Mouse (Mus musculus): ENCODE measurements around the gene Epha7. TPM values are rescaled to one million over a fixed set of nuclear protein-coding genes. Genes with fewer than 3 reads are reported as not detected.

Gene Epha7
- polyA plus RNA-seq, 3 experiments from 2014 or later = 0.05 to 0.08 TPM; not detected in 1

DNA sequence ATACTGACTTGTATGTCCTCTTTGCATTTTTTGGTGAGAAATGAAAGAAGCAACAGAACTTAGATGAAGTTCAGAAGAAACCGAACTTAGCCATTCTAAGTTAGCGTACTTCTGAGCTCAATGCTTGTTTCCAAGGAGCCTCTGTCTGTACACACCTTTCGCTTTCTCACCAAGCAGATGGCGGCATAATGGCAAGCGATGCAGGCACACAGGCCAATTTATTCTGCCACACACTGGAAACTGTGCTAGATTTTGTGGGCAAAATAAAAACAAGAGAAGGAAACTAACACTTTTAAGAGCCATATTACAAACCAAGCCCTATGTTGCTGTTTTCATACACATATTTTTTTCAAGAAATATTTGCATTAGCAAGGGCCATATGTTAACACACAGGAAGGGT, 88.6 kb downstream of the Epha7 start:
- ATAC-seq = no peak

DNA sequence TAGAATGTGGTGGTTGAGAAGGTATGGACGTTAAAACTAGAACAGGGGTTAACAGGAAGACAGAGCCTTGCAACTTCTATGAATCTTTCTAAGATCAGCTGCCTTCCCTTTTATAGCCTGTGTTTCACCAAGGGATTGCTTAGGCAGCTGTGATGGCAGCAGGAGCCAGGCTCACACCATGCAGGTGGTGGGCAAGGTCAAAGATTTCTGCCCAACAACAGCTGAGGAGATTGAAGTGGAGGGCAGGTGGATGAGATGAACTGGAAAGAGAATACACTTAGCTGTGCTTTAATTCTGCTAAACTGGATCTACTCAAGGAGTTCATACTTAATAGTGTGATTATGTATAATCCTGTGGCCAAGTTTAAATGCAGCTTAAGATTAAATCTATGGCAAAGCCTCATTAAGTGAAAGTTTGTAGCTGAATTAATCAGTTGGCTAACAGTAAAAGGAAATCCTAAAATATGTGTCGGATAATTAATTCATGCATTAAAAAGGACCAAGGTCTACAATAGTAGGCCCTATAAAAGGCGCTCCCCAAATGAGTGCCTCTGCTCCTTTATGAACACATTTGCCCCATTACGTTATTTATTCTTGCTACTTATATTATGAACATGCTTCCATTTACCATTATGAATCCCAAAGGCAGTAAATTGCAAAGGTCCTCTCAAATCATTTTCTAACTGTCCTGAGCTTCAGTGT, 89.2 kb downstream of the Epha7 start:
- ATAC-seq = no peak

DNA sequence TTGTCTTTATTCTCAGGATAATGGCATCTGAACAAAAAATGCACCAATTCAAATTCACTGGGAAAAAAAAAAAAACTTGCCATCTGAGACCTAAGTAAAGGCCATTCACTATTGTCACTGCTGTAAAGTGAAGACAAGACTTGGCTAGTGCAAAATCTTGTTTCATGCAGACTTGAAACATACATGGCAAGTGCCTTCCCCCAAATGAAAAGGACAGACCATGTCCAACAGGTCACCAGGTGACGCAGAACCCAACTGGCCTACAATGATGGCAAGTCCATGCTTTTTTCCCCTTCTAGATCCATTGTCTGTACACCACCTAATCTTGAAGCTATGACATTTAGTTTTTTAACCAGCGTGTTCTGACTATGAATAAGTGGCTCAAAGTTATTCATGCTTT, 94.1 kb downstream of the Epha7 start:
- no peak for ATAC-seq

DNA sequence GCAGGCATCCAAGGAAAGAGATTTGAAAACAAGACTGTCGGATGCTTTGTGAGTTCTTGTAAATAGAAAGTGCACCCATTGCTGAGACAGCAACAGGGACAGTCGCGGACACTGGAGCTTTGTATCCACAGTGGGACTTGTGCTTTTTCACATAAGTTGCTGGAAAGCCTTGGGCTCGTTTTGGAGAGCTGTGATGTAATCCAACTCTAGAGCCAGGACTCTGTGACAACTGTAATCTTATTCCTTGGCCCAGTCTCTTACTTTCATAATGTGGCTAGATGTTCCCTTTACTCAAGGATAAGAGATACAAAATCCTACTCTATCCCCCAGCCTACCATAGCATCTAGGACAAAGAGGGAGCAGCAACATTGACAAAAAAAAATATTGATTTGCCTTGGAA, 97.2 kb downstream of the Epha7 start:
- no peak for ATAC-seq

DNA sequence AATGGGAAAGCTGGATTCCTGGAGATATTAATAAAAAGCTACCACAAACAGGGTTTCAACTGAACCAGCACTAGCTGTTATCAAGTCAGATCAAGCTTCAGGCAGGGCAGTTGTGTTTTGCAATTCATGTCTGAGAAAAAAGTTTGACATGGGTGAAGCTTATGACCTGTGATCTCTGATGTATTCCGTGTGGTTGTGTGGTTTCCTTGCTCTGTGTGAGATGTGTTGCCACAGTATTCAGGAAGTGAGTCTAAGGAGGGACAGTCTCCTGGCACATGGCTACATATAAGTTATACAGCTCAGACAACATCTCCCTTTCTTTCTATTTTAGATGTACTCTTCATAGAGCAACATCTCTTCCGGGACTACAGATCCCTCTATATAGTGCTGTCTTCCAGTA, 99.1 kb downstream of the Epha7 start:
- ATAC-seq = no peak

DNA sequence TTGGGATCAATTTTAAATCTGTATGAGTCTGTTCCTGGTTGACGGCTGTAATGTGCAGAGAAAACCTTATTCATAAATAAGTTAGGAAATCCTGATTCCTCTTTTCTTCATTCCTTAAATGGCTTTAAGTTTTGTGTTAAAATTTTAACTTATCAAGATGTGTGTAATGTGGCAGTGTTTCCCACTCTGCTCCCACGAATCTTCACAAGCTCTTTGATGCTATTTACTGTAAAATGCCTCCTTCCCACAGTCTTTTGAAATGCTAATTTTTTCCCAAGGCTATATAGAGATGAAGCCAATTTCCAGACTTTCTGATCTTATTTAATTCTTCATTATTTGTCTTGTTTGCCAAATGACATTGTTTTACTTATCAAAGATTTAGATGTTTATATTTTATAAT, 100.7 kb downstream of the Epha7 start:
- no peak for ATAC-seq

DNA sequence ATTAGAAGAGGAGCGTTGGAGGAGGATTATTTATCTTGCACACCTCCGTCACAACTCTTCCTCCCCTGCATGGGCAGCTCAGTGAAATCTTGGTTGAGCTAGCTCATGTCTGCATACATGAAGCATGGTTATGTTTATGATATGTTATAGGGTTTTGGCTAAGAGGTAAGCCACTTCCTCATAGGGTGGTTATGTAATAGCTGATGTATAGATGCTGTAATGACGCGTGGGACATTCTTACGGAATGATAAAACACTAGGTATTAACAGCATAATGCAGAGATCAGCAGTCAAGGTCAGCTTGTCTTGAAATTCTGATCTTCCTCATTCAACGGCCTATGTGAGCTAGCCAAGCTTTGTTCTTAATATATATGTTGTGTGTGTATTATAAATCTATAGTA, 107.7 kb downstream of the Epha7 start:
- no peak for ATAC-seq

DNA sequence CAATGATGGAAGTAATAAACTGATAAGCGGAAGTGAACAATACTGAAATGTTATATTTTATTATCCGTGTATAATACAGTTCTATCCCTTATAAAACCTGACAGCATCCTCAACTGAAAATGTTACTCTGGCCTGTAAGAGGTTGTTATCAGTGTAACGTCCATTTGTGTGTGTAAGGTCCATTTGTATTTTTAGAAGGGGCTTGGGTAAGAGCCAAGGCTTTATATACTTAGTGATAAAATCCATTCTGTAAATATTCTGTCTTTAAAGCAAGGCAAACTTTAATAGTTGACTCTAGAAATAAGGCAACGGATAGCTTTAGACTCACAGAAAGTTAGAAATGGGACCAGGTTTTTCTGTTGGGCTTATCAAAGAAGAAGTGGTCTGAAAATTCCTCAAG, 113.1 kb downstream of the Epha7 start:
- no peak for ATAC-seq

DNA sequence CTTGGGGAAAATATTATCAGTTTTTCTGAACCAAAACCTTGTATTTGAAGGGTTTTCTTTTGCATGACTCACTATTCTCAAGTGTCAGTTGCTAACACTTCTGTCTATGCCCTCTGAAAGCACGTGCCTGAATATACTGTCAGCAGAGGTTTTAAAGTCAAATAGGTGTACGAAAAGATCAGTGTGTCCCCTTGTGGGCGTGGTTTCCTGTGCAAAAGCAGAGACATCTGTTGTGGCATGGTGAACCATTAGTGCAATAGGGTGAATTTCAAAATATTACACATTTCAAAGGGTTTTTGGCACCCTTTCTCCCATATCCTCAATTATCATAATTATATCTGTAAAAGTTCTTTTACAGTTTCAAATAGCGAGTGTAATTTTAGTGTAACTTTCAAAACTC, 120.5 kb downstream of the Epha7 start:
- ATAC-seq = no peak

DNA sequence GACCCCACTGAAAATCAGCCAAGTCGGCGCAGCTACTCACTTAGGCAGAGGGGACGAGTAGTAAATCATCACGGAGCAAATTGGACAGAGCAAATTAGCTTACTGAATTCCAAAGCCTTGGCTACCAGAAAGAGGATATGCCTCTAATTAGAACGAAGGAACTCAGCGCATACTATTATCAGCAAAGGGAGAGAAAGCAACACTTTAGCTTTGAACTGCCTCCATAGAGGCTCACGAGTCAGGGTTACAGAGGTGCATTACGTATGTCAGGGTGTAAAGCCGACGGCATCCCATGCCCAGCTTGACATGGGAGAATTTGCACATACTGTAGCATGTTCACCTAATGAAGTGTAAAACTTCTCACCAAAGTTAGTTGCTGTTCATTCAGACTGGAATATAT, 121.9 kb downstream of the Epha7 start:
- no peak for ATAC-seq

DNA sequence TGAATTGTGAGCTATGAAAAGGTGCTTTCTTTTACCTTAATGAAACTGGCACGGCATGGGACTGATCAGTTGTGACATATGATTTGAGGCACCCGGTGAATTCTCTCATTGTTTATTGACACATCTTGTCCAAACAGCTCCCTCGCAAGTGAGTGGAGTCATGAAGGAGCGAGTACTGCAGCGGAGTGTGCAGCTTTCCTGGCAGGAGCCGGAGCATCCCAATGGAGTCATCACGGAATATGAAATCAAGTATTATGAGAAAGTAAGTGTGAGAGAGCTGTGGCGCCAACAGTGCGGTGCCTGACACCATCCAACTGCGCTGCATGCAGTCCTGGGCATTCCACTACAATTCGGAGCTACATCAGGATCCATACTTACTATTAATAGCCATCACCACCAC, 122.6 kb downstream of the Epha7 start:
- no peak for ATAC-seq

DNA sequence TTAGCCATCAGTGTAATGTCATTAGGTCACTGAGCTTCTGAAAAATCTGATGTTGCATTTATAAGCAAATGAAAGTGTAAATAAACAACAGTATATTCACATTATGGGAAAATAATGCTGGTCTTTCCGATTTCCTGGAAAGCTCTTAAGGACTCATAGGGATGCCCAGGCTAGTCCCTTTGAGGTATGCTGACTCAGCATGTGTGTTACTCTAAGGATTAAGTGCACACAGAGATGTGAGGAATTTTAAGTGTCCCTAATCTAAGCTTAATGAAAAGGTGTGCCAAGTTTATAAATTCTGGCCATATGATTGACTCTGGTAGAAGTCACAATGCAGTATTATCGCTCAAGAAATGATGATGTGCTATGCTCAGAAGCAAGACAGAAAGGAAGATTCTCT, 127.8 kb downstream of the Epha7 start:
- no peak for ATAC-seq

DNA sequence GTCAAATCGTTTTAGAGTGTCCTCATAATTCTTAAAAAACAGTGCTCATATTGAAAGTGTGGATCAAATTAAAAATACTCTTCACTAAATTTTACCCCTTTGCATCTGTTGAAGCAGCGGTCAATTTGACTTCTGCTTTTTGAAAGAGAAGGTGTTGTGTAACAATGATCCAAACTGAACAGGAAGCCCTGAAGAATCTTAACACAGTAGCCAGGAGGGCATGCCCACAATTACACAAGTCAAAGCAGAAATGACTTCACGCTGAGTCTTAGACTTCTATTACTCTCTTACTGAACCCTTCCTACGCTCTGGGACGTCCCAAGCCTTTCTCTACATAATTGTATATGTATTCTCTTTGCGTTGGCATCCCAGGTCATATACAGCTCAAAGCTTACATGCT, 131.3 kb downstream of the Epha7 start:
- ATAC-seq = no peak

DNA sequence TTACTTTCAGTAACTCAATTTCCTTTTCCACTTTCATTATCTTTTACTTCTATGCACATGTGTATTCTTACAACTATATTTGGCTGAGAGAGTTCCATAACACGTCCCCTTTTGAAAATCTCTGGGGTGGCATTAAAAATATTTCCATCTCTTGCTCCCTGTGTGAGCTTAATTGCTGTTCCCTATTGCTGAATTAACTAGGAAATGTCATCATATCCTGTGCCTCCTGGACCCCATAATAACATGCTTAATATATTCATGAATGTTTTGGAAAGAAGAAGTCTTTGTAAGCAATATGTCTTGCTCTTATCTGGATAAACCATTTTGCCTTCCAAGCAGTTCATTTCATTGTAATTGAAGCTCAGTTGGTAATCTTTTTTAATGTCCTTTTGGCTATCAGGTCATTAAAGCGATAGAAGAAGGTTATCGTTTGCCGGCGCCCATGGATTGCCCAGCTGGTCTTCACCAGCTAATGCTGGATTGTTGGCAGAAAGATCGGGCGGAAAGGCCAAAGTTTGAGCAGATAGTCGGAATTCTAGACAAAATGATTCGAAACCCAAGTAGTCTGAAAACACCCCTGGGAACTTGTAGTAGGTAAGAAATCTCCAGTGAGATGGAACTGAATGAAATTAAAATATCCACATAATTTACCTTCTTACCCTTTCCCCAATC, 148.1 kb downstream of the Epha7 start:
- ATAC-seq = no peak

DNA sequence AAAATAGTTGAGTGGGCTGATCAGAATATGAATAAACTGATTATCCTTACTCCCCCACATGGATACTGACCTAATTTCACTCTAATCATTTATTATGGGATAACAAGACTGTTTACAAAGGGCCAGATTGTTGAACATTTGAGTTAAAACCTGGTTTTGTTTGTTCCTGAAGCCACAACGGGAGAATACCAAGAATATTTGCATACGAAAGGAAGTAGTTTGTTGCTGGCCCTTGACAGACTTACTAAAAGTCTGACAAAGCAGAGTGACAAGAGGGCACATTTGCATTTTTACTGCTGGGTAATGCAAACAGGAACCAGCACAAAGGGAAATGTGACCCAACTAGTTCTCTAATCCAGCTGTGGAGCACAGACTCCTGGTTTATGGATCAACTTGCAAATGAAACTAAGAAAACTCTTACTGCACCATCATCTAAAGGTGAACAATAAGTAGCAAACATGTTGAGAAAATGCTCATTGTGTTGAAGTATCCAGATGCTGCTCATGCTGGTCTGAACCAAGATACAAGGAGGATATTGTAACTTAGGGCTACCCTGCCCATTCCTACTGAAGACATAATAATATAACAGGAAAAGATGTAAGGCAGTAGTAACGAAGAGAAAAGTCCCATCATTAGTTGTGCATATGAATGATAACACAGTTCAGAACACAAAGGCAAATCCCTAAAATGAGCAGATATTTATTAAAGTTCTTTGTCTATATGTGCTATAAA, 154.8 kb downstream of the Epha7 start:
- ATAC-seq = no peak

DNA sequence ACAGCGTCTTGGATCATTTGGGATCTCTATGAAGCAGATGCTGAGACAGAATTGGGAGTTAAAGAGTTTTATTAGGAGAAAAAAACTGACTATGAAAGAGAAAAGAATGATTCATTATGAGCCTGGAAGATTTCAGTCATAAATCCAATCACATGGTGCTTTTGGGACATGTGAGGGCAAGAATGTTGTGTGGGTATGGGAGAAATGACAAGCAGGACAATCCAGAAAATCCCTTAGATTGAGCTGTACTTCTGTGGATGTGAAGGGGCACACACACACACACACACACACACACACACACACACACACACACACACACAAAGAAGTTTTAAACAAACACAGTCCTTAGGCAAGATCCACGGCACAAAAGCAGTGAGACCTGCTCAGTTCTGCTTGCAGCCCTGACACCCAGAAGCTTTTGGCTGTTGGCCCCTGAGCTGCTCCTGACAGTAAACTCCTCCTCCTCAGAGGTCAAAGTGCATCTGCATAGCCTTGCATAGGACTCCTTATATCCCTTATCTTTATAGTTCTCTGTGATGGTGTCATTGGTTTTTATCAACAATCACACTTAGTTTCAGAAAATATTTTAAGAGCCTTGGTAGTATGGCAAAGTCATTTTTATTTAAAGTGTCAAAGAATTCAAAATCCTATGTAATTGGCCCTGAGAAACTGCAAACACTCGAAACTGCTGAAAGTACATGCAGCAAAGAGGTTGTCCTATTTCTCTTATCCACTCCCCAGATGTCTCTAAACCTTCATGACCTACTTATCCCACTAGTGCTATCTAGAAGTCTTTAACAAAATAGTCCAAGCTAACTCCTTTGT, 185.7 kb downstream of the Epha7 start:
- ATAC-seq = no peak

DNA sequence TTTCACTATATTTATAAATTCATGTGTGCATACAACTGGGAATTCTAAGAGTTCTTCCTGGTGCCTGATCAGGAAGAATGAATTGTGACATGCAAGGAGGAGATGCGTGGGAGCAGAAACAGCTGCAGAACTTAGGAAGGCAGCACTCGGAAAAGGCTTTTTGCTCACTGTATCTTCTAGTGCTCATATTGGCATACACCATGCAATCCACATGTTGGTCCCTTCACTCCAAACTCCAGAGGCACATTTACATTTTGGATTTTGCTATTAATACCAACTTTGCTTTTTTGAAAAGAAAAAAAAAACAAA, 186.3 kb downstream of the Epha7 start:
- ATAC-seq = no peak

DNA sequence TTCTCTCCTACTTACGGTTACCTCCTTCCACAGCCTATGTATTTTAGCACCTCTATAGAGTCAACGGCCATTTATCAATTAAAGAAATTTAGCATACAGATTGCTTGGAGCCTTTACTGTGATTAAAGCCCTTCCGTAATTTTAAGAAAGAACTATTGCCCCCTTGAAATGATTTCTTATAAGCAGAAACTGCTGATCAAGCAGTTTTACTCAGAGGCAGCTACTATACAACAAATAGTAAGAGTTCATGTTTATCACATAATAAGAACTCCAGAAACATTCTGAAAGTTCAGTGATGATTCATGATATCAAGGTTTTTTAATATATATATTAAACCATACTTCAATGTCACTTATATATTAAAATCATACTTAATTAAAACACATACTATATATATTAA, 197.4 kb downstream of the Epha7 start:
- no peak for ATAC-seq
